Mouse (Mus musculus) kidney, postnatal 4 days (tissue): ENCODE results near the gene Cnga4.
"Not testable (repeated sequence)": the region's sequence is repeated elsewhere in the genome, so short reads cannot be mapped to it uniquely, and the experiment has no call there.

Experiments used
- DNase-seq, 2 experiments: peaks; one replicate each; pipeline ENCODE4 v3.0.0; 2021; ENCODE audit warnings: mixed read lengths in 2 of 2

The Cnga4 gene

DNA sequence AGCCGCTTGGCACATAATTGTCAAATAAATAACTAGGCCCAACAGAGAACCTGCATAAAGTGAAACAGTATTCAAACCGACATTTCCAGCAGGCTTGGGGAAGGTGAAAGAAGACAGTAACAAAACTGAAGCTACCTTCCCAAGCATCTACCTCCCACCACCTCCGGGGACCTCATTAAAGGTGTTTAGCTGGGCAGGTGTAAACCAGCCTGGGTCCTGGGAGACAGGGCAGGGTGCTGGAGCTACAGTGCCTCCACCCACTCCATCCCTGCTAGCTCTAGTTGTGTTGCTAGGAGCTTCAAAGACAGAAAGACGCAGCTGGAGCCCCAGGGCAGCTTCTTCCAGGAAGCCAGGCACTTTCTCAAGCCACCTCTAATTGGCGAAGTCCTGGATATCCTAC is at the start of gene Cnga4:
TSS of gene Cnga4 (plus strand) at position 301 of the 400 bp plus-strand sequence.
- DNase-seq: no peak

DNA sequence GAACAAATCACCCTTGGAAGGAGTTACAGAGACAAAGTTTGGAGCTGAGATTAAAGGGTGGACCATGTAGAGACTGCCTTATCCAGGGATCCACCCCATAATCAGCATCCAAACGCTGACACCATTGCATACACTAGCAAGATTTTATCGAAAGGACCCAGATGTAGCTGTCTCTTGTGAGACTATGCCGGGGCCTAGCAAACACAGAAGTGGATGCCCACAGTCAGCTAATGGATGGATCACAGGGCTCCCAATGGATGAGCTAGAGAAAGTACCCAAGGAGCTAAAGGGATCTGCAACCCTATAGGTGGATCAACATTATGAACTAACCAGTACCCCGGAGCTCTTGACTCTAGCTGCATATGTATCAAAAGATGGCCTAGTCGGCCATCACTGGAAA is 48.3 kb upstream of the Cnga4 start:
- DNase-seq: not testable (repeated sequence)

DNA sequence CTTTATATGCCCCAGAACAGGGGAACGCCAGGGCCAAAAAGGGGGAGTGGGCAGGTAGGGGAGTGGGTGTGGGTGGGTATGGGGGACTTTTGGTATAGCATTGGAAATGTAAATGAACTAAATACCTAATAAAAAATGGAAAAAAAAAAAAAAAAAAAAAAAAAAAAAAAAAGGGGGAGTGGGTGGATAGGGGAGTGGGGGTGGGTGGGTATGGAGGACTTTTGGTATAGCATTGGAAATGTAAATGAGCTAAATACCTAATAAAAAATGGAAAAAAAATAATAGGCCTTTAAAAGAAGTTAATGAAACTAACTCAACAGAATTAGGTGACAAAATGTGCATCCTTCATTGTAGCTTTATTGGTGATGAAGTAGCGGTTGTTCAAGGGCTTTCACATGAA is 47.9 kb upstream of the Cnga4 start:
- DNase-seq: not testable (repeated sequence)

DNA sequence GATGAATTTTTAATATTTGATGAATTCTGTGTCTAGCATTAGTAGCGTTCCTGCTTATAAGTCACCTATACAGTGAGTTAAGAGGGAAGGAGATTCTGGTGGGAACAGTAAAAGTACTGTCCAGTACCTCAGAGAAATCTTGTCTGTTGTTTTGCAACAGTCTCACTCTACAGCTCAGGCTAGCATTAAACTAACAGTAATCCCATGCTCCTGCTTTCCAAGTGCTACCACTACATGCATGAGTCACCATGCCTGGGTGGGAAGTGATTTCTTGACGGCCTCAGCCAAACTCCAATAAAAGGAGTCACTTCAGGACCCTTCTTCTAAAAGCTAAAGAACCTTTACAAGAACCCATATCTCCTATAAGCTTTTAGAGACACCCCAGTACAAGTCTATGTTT is 42.7 kb upstream of the Cnga4 start:
- no peak for DNase-seq

DNA sequence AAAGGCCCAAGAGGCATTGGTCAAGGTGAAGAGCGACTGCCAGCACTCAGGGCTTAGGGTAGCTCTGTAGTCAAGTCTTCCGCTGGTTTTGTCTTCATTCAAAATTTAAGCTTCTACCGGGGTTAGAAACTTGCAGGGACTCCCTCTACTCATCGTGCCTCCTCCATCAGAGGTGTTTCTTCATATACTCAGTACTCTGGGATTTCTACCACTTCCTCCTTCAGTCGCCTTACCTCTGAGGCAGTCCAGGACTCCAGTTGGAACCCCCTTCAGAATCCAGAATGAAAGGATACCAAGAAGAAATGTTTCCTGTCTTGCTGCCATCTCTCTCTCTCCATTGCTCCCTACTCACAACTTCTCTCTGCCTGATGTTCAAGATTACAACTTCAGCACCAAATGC is 37.1 kb upstream of the Cnga4 start:
- no peak for DNase-seq

DNA sequence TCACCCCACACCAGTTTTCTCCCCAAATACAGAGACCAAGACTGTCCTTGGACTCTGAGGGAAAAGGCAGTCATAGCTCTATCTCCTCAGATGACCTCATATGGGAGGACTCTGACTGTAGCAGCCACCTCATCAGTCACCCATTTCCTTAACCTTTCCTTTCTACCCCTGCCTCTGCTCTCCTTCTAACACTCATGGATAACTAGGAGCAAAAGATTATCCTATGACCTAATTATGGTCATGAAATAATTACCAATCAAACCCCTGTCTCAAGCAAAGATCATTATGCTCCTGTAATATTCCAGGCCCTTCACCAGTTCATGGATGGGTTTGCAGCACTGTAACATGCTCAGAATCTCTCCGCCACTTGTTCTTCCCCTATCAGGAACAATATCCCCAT is 36.4 kb upstream of the Cnga4 start, which contains the start of gene Olfr692:
TSS of gene Olfr692 (plus strand) at position 301 of the 400 bp plus-strand sequence.
- no peak for DNase-seq

DNA sequence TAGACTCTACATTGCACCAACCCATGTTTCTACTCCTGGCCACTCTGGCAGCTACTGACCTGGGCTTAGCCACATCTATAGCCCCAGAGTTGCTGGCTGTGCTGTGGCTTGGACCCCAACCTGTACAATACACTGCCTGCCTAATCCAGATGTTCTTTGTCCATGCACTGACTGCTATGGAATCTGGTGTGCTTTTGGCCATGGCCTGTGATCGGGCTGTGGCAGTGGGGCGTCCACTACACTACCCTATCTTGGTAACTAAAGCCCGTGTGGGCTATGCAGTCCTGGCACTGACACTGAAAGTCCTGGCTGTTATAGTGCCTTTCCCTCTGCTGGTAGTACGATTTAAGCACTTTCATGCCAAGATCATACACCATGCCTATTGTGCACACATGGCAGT is 35.8 kb upstream of the Cnga4 start:
- no peak for DNase-seq

DNA sequence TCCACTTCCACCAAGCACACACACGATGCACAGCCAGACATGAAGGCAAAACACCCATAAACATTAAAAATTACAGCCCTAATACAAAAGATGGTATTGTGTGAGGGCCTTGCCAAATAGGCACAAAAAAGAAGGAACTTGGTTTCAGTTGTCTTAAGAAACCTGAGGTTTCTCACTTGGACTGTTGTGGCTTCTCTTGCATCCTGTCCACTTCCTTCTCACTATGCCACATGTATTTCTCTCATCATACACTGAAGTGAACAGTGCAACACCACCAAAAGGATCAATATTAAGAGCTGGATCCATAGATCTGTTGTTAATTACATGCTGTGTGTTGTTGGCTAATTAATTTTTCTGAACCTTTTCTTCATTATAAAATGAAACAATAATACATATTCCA is 31.5 kb upstream of the Cnga4 start:
- no peak for DNase-seq

DNA sequence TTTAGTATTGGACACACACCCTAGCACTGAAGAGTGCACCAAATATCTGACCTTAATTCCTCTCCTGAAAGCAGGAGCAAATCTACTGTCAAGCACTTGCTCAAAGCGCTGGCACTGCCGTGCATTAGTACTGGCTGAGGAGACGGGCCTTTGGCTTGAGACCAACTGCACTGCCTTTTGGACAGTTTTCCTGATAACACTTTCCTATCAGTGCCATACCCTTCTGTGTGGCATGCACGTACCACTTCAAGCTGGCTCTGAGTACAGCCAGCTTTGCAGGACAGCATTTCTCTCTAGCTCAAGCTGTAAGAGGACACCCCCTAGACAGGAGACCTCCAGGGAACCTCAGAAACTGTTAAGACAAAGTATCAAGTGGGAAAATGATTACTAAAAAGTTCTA is 30.9 kb upstream of the Cnga4 start:
- no peak for DNase-seq

DNA sequence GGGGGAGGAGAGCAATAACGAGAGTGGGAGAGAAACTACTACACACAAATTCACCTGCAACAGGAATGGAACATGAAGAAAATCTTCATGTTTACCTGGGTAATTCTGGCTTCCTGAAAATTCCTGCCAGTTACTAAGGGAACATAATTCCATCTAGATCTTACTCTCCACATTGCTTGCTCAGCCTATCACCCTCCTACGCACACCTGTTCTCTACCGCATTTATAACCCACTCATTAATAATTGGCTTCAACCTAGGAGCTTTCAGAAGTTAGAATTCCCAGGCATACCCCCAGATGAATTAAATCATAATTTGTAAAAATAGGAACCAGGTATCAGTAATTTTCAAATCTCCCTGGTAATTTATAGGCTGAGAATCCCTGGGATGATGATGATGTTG is 30.4 kb upstream of the Cnga4 start:
- no peak for DNase-seq

DNA sequence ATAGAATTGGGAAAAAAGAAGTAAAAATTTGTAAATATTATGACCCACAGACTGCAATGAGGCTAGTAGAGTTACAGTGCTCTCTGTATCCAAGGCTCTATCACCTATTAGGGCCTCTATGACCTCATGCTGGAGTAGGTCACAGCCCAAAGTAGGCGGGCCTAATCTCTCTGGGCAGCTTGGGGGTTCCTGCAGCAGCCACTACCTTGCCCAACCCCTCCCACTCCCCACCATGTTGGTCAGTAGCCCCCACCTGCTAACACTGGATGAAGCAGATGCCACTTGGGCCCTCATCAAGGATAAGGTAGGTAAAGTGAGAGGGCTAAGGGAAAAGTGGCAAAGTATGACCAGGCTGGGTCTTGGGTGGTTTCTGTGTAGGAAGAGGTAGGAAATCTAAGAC is 29.5 kb upstream of the Cnga4 start, which contains the start of gene Gm5901:
TSS of gene Gm5901 (plus strand) at position 173 of the 400 bp plus-strand sequence.
- DNase-seq: no peak

DNA sequence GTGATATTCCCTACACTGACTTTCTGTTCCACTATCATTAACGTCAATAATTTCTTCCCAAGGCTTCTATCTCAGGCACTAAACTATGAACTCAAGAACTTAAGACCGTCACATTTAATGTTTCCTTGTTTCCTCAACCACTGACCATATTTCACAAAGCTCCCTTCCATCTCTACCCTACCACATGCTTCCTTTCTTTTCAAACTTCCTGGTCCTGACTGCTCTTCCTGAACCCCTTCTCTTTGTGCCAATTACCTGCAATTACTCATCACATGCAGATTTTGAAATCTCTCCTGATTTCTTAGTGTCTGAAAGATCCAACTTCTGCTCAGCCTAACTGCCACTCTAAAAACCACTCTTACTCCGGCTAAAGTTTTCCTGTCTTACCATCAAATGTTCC is 24.0 kb upstream of the Cnga4 start:
- DNase-seq: no peak

DNA sequence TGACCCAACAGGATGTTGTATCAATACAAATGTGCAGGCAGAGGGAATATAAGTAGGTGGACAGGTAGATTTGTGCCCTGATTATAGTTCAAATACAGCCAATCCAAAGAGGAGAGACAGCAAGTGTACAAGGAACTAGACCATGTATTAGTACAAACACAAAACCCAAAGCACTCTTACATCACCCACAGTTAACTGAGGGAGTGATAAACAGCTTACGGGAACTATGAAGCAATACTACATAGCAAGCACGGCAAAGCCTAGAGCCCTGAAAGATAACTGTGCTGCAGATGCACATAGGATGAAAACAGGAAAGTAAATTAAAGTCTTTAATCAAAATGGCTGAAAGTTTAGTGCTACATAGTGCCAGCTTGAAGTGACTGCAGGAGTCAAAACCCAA is 16.7 kb upstream of the Cnga4 start:
- DNase-seq: no peak

DNA sequence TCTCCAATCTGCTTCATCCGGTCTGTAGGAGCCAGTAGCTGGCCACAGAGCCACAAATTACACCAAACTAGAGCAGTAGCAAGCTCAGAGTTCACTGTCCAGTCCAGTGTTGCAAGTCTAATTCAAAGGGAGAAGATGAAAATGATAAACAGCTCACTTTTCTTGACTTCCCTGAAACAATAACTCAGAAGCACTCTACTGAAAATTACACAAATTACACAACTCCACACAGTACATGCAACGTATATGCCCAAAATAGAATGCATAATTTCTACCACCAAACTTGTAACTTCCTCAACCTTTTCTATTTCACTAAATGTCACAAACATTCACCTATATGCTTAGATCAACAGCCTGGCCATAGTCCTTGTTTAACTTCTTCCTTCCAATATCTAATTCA is 14.1 kb upstream of the Cnga4 start:
- DNase-seq: no peak

DNA sequence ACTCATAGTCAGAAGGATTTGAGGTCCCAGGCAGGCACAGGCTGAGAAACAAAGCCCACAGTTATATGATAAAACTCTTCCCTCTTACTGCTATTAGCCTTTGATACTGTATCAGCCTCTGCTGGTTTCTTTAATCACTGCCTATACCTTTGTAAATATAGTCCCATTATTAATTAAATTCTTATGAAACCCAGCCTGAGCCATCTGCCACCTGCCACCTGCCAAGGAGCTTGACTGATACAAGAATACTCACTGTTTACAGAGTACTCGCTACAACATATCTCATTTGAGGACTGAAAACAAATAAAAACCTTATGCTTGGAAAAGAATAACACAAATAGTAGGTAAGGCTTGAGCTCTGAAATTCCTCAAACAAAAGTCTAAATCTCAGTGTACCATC is 9.8 kb upstream of the Cnga4 start:
- no peak for DNase-seq

DNA sequence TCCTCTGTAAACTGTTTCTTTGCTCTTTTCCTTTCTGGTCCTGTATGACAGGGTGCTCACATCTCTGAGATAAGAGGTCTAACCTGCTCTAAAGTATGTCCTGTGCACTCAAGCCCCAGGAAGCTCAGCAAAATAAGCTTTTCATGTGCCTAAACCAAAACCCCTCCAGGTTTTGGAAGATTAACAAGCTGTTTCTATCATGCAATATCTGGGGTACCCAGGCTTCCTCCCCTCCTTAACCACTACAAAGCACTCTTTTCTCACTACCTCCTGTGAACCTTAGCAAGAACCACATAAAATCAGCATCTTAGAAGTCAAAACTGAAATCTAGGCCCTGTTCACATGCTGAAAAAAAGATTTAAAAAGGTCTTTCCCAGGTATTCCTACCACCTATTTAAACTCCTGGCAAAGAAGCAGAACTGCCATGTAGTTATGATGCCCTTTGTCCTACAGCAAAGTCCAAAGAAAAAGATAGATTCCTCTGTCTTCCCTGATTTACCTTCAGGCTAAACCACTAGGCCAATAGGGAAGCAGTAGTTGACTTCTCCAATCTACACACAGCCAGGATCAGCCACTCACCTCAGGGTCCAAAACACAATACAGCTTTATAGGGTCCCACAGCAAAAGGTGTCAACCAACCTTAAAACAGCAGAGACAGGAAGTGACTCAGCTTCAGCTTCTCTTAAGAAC is 9.1 kb upstream of the Cnga4 start:
- DNase-seq: no peak

DNA sequence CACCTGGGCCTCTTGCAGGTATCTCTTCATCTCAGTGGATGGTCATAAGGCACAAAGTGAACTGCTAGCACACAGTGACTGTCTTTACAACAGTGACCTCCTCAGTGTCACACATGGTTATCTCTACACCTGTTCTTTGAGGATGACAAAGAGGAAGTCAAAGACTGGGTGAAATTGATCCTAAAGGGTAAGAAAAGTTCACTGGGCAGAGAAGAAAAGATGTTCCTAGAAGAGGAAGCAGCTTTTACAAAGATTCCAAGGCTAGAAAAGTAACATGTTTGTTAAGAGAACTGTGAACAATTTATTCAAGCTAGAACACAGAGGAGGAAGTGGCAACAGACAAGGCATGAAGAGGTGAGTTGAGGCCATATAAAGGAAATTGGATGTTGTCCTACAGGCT is 8.2 kb upstream of the Cnga4 start:
- no peak for DNase-seq

DNA sequence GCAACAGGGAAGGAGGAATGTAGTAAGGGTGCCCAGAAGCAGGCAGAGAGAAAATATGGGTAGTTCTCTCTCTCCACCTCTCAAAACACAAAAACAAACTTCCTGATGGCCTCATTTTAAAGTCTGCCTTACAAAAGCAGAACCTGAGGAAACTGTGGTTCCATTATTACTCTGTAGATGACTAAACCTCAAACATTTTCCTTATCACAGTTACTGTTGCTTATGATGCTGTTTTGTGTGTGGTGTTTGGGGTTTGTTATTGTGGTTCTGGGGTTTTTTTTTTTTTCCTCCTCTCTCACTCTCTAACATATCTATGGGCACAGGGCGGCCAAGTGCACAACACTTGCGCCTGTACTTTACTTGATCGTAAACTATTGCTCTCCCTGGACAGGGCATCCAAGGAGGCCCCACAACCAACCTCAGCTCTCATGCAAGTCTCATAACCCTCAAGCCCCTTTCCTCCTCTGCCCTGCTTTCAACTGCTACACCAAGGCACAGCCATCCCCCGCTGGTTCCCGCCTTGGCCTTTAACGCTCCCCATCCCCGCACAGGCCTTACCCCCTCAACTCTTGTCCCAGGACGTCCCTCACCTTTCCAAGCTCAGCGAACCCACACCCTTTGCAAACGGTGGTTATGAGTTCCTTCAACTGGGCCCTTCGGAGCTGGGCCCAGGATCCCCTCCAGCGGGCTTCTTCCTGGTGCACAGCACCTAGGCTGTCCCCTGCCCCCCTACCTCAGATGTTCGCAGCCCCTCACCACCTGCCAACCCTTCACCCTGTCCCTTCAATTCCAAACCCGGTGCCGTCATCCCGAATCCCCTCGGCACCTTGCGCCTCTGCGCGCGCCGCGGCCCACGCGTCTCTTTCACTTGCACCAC is 5.1 kb upstream of the Cnga4 start:
- no peak for DNase-seq

DNA sequence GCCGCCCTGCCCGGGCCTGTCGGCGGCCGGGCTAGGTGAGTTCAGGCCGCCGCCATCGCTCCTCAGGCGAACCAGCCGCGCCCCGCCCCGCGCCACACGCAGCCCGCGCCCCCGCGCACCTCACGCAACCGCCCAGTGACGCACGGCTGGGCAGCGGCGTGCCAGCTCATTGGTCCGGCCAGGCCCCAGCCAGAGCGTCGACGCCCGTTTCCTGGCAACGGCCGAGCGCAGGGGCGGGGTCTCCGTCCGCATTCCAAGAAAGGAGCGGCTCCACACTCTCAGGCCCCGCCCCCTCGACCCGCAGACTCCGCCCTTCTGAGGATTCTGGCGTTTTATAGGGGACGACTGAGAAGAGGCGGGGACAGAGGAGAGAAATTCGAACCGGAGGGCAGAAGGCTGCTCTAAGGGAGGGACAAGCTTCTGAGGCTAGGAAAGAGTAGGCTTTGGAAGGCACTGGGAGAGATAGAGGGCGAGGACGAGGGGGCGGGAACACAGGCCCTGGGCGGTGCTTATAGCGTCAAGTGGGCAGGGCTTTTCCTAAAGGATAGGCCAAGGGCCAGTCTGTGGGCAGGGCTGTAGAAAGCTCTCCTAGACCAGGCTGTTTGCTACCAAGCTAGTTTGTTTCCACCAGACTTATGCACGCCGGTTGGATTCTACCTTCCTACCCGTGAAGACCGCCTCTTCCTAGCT is 4.3 kb upstream of the Cnga4 start, which contains the start of gene Fam160a2:
TSS of gene Fam160a2 (minus strand) at position 120 of the 690 bp plus-strand sequence.
- DNase-seq: peak; percentile 100

DNA sequence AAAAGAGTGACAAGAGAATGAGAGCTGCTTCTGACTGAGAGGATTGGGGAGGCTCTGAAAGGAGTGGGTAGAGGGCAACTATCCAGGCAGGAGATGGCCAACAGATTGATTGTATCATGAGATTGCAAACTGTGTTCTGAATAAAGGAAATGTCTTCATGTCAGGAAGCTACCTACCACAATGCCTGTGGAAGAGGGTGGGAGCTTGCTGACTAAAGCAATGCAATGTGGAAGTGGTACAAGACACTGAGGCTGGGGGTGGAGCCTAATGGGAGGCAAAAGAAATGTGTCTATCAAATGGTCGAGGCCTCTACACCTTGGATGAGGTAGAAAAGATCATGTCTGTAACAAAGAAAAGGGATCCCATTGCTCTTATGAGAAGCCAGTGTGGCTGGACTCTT is 2.0 kb downstream of the Cnga4 start:
- no peak for DNase-seq

DNA sequence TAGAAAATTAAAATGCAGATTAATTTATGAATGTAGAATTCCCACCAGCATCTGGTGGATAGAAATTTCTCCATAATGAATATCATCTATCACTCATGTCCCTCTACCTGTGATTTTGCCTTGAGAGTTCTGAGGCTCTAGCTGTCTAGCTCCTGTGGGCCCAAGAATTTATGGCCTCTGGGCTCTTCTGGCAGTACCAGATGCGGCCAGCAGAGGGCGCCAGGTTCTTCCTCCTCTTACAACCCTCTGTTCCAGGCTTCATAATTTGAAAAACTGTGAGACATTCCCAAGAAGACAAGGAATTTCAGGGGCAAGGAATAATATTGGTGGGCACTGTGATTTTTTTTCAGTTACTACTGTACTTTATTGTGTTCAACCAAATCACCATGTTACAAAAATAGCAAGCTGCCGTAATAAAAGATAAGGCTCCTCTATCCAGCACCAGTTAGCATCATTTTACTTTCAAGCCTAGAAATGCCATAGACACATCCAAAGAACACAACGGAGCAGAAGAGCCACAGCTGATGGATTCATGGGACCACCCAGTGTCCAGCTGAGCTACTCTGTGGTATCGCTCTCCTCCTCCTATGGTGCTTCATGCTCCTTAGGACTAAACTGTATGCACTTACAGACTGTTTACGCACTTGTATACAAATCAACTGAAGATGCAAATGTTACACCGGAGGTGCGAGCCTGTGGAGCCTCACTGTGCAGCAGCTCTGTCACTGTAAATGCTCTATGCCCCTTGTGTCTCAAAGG is 7.7 kb downstream of the Cnga4 start:
- peak; percentile 88 for DNase-seq

DNA sequence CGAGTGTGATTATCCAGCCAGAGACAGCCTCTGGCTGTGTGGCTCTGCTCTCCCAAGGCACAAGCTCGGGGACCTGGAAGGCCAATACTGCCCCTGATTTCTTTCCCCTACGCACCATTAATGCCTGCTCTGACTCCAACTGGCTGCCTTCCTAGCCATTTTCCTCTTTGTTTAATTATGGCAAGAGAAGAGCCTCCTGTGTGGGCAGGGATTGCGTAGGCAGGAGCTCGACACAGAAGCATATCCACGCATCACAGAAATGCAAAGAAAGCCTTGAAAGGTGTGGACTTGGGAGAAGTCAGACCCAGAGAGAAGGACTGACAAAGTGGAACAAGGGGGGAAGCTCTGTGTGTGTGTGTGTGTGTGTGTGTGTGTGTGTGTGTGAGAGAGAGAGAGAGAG is 10.0 kb downstream of the Cnga4 start:
- DNase-seq: no peak

DNA sequence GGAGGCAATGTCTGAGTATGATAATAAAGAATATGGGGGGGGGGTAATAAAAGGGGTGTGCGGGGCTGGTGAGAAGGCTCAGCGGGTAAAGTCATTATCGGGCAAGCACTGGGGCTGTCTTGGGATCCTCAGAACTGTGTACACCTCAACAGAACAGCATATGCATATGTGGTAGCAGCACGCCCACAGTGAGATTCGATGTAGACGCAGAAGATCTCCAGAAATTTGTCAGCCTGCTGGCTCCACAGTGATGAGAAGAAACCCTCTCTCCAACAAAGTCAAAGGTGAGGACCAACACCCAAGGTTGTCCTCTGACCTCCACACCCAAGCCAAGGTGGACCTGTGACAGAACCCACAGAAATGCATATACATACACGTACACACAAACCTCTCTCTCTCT is 12.2 kb downstream of the Cnga4 start:
- no peak for DNase-seq
